Mouse (Mus musculus): Measurements from ENCODE around the gene Pomgnt2. TPM values are rescaled to one million over a fixed set of nuclear protein-coding genes. Genes with fewer than 3 reads are reported as not detected.

Gene Pomgnt2
- total and polyA plus RNA-seq, 2 experiments from 2014 or later, result 33.2 to 106 TPM

DNA sequence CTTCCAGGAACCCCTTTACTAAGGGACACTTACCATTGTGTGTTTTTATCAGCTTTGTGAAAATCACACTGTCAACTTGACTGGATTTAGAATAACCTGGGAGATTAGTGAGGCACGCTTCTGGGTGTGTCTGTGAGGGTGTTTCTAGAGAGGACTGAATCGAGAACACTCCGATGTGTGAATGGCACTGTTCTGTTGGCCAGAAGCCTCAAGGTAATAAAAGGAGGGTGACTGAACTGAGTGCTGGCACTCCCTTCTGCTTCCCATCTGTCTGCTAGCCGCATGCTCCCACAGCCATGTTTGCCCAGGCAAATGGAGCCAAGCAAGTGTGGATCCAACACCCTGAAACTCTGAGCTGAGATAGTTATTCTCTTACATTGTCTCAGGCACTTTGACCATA, 1.1 kb upstream of the Pomgnt2 start:
- Histone ChIP-seq H3K9ac (replicated peaks; ENCODE audit: low read length) (no peak overlapping the region), H3K4me2 (ENCODE audit: low read depth, low read length) (no peak overlapping the region), H3K4me1 (ENCODE audit: insufficient read depth, low read length) (peaks cover 13% of the 10 kb centered on the region; the same call in 1 of the 2 replicates), H3K27ac (no peak overlapping the region), H3K9me3 (ENCODE audit: low read length) (no peaks in the 10 kb centered on the region), H3K36me3 (ENCODE audit: insufficient read depth, low read length) (no peaks in the 10 kb centered on the region), H3K4me3 (ENCODE audit: low read length) (no peak overlapping the region), H3K27me3 (ENCODE audit: insufficient read depth, low read length) (no peaks in the 10 kb centered on the region)
- ATAC-seq (no peak), DNase-seq (ENCODE audit: low spot score) (no peak)
- no peak for TF ChIP-seq CTCF (IDR thresholded peaks at IDR 0.05; ENCODE audit: low read depth)
- 78% methylated on average over 4 of the region's 4 CpGs for WGBS

- DNase-seq (ENCODE audit: low spot score), result peak; percentile 95
- H3K27me3 ChIP-seq (ENCODE audit: insufficient read depth, low read length), result no peaks in the 10 kb centered on the region
- H3K9ac ChIP-seq (replicated peaks; ENCODE audit: low read length), result peak overlapping the region; percentile 81
- WGBS, result under 1% methylated on average over 53 of the region's 53 CpGs
- peak overlapping the region; percentile 83 for H3K4me2 ChIP-seq (ENCODE audit: low read depth, low read length)
- TF ChIP-seq CTCF (IDR thresholded peaks at IDR 0.05; ENCODE audit: low read depth), result no peak
- H3K4me3 ChIP-seq (ENCODE audit: low read length), result peak overlapping the region; percentile 79
- ATAC-seq, result peak; percentile 85
- H3K9me3 ChIP-seq (ENCODE audit: low read length), result no peaks in the 10 kb centered on the region
- no peaks in the 10 kb centered on the region for H3K36me3 ChIP-seq (ENCODE audit: insufficient read depth, low read length)
- peak overlapping the region; percentile 51; the same call in 1 of the 2 replicates for H3K27ac ChIP-seq
- H3K4me1 ChIP-seq (ENCODE audit: insufficient read depth, low read length), result peaks cover 13% of the 10 kb centered on the region; the same call in 1 of the 2 replicates
These were observed 1.3 kb downstream of the Pomgnt2 start for GRCm38 (mm10) chr9:121995508-121996131.

- 0 out of 2 replicates have a peak, but pooled peaks have one; percentile 1 for ATAC-seq
- WGBS, result 7% methylated on average over 10 of the region's 10 CpGs
These were observed 1.8 kb downstream of the Pomgnt2 start for GRCm38 (mm10) chr9:121995077-121995476.

DNA sequence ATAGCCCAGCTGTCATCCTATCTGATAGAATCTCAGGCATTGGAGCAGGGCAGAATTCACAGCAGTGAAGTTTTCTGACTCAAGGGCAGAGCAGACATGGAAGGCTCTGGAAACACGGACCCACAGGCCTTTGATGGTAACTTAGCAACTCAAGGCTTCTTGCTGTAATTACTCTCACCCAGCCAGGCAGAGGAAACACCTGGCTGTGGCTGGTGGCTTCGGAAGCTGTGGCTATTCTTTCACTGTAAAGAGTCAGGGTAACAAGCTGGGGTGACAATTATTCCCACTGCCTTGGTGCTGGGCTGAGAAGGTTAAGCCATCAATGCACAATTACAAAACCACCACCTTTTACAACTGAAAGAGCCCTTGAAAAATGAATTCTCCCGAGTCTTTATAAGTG, 3.9 kb downstream of the Pomgnt2 start:
- DNase-seq (ENCODE audit: low spot score), result no peak
- Histone ChIP-seq H3K4me3 (ENCODE audit: low read length) (no peak overlapping the region), H3K36me3 (ENCODE audit: insufficient read depth, low read length) (0 out of 2 replicates have a peak, but pooled peaks cover 4% of the 10 kb centered on the region), H3K4me2 (ENCODE audit: low read depth, low read length) (no peak overlapping the region), H3K9me3 (ENCODE audit: low read length) (no peaks in the 10 kb centered on the region), H3K4me1 (ENCODE audit: insufficient read depth, low read length) (peaks cover 13% of the 10 kb centered on the region; the same call in 1 of the 2 replicates), H3K27me3 (ENCODE audit: insufficient read depth, low read length) (no peaks in the 10 kb centered on the region), H3K9ac (replicated peaks; ENCODE audit: low read length) (no peak overlapping the region), H3K27ac (no peak overlapping the region)
- ATAC-seq, result no peak
- 60% methylated on average over 3 of the region's 3 CpGs for WGBS
- TF ChIP-seq CTCF (IDR thresholded peaks at IDR 0.05; ENCODE audit: low read depth), result no peak

More at GRCm38 (mm10) chr9:121995077-121995476, 1.8 kb downstream of the Pomgnt2 start:
- peak overlapping the region; percentile 79 for H3K4me3 ChIP-seq (ENCODE audit: low read length)
- TF ChIP-seq CTCF (IDR thresholded peaks at IDR 0.05; ENCODE audit: low read depth), result no peak
- H3K4me2 ChIP-seq (ENCODE audit: low read depth, low read length), result peak overlapping the region; percentile 83
- H3K27me3 ChIP-seq (ENCODE audit: insufficient read depth, low read length), result no peaks in the 10 kb centered on the region
- DNase-seq (ENCODE audit: low spot score), result no peak
- no peak overlapping the region for H3K27ac ChIP-seq
- H3K36me3 ChIP-seq (ENCODE audit: insufficient read depth, low read length), result 0 out of 2 replicates have a peak, but pooled peaks cover 3% of the 10 kb centered on the region
- H3K4me1 ChIP-seq (ENCODE audit: insufficient read depth, low read length), result peaks cover 13% of the 10 kb centered on the region; the same call in 1 of the 2 replicates
- no peaks in the 10 kb centered on the region for H3K9me3 ChIP-seq (ENCODE audit: low read length)
- H3K9ac ChIP-seq (replicated peaks; ENCODE audit: low read length), result peak overlapping the region; percentile 81

GRCm38 (mm10) chr9:121991041-121991440, 5.9 kb downstream of the Pomgnt2 start:
- TF ChIP-seq CTCF (IDR thresholded peaks at IDR 0.05; ENCODE audit: low read depth), result no peak
- peaks cover 13% of the 10 kb centered on the region; the same call in 1 of the 2 replicates for H3K4me1 ChIP-seq (ENCODE audit: insufficient read depth, low read length)
- H3K9ac ChIP-seq (replicated peaks; ENCODE audit: low read length), result no peak overlapping the region
- no peak overlapping the region for H3K27ac ChIP-seq
- DNase-seq (ENCODE audit: low spot score) (no peak), ATAC-seq (no peak)
- 55% methylated on average over 5 of the region's 5 CpGs for WGBS
- H3K4me2 ChIP-seq (ENCODE audit: low read depth, low read length), result no peak overlapping the region
- H3K27me3 ChIP-seq (ENCODE audit: insufficient read depth, low read length), result no peaks in the 10 kb centered on the region
- no peaks in the 10 kb centered on the region for H3K9me3 ChIP-seq (ENCODE audit: low read length)
- H3K4me3 ChIP-seq (ENCODE audit: low read length), result no peak overlapping the region
- 0 out of 2 replicates have a peak, but pooled peaks cover 4% of the 10 kb centered on the region for H3K36me3 ChIP-seq (ENCODE audit: insufficient read depth, low read length)

GRCm38 (mm10) chr9:121989536-121989935, 7.4 kb downstream of the Pomgnt2 start:
- TF ChIP-seq CTCF (IDR thresholded peaks at IDR 0.05; ENCODE audit: low read depth), result no peak
- Histone ChIP-seq H3K9me3 (ENCODE audit: low read length) (no peaks in the 10 kb centered on the region), H3K4me3 (ENCODE audit: low read length) (no peak overlapping the region), H3K27me3 (ENCODE audit: insufficient read depth, low read length) (no peaks in the 10 kb centered on the region), H3K4me2 (ENCODE audit: low read depth, low read length) (no peak overlapping the region), H3K36me3 (ENCODE audit: insufficient read depth, low read length) (0 out of 2 replicates have a peak, but pooled peaks cover 4% of the 10 kb centered on the region), H3K27ac (no peak overlapping the region), H3K4me1 (ENCODE audit: insufficient read depth, low read length) (peaks cover 6% of the 10 kb centered on the region; the same call in 1 of the 2 replicates), H3K9ac (replicated peaks; ENCODE audit: low read length) (no peak overlapping the region)
- WGBS, result 24% methylated on average over 5 of the region's 5 CpGs
- no peak for DNase-seq (ENCODE audit: low spot score)
- no peak for ATAC-seq

- DNase-seq (ENCODE audit: low spot score) (no peak), ATAC-seq (no peak)
- H3K9me3 ChIP-seq (ENCODE audit: low read length), result no peaks in the 10 kb centered on the region
- H3K9ac ChIP-seq (replicated peaks; ENCODE audit: low read length), result no peak overlapping the region
- H3K36me3 ChIP-seq (ENCODE audit: insufficient read depth, low read length), result 0 out of 2 replicates have a peak, but pooled peaks cover 4% of the 10 kb centered on the region
- H3K4me3 ChIP-seq (ENCODE audit: low read length), result no peak overlapping the region
- no peaks in the 10 kb centered on the region for H3K27me3 ChIP-seq (ENCODE audit: insufficient read depth, low read length)
- WGBS, result 75% methylated on average over 3 of the region's 3 CpGs
- TF ChIP-seq CTCF (IDR thresholded peaks at IDR 0.05; ENCODE audit: low read depth), result no peak
- H3K4me2 ChIP-seq (ENCODE audit: low read depth, low read length), result no peak overlapping the region
- no peak overlapping the region for H3K27ac ChIP-seq
- 0 out of 2 replicates have a peak, but pooled peaks cover 1% of the 10 kb centered on the region for H3K4me1 ChIP-seq (ENCODE audit: insufficient read depth, low read length)
These were observed 8.0 kb downstream of the Pomgnt2 start for GRCm38 (mm10) chr9:121988910-121989309.

All from hindbrain, postnatal 0 days (tissue).